Mouse (Mus musculus): ENCODE measurements around the gene Cnga4. TPM values are rescaled to one million over a fixed set of nuclear protein-coding genes. Genes with fewer than 3 reads are reported as not detected.

The Cnga4 gene
- total and polyA plus RNA-seq, 3 experiments, result not detected

- Histone ChIP-seq H3K9me3 (replicated peaks; ENCODE audit: low read length) (no peaks in the 10 kb centered on the region), H3K4me3 (replicated peaks in 1 of 3; ENCODE audit: low read depth in 2 of 3, low read length in 2 of 3, poor library complexity in 1 of 3) (no peak overlapping the region), H3K27ac (ENCODE audit: insufficient read depth, low read depth) (no peak overlapping the region), H3K4me2 (ENCODE audit: insufficient read depth, low read depth, poor library complexity, severe bottlenecking) (no peak overlapping the region), H3K9ac (ENCODE audit: insufficient read depth, low read depth) (no peak overlapping the region), H3K79me2 (replicated peaks; ENCODE audit: control insufficient read depth, extremely low read depth, insufficient read depth, poor library complexity, severe bottlenecking) (no peaks in the 10 kb centered on the region), H3K4me1 (ENCODE audit: control insufficient read depth in 1 of 2, insufficient read depth in 2 of 2) (no peaks in the 10 kb centered on the region), H3K36me3 (replicated peaks in 1 of 2; ENCODE audit: control insufficient read depth in 1 of 2, insufficient read depth in 1 of 2, low read length in 1 of 2) (peaks cover 22 to 38% of the 10 kb centered on the region in 2 experiments), H3K27me3 (replicated peaks) (no peaks in the 10 kb centered on the region)
- no peak for DNase-seq (ENCODE audit: extremely low read depth)
- dilution Hi-C loops (cut with MboI; ENCODE audit: extremely low pct_ligation_motif_present, extremely low pct_unique_long_range_greater_than_20kb, low sequenced_read_pairs) (no loop called here), in situ Hi-C loops (cut with MboI; ENCODE audit: low pct_ligation_motif_present, low pct_unique_long_range_greater_than_20kb, low sequenced_read_pairs) (no loop called here)
- TF ChIP-seq TBP (conservative IDR thresholded peaks at IDR 0.05; ENCODE audit: low read depth, low read length) (no peak), CHD2 (IDR thresholded peaks at IDR 0.05; ENCODE audit: low read length) (no peak), NELFE (IDR thresholded peaks at IDR 0.05; ENCODE audit: low read depth, low read length) (no peak), ZNF384 (IDR thresholded peaks at IDR 0.05; ENCODE audit: low read depth, low read length) (no peak), JUND (conservative IDR thresholded peaks at IDR 0.05; ENCODE audit: low read depth, low read length) (no peak), IRF4 (IDR thresholded peaks at IDR 0.05; ENCODE audit: low read depth, low read length) (no peak), GABPA (IDR thresholded peaks at IDR 0.05; ENCODE audit: insufficient replicate concordance, low read depth, low read length) (no peak), ZKSCAN1 (IDR thresholded peaks at IDR 0.05; ENCODE audit: borderline replicate concordance, low read depth, low read length) (no peak), BHLHE40 (IDR thresholded peaks at IDR 0.05; ENCODE audit: low read depth, low read length) (no peak), CHD1 (IDR thresholded peaks at IDR 0.05; ENCODE audit: low read depth, low read length) (no peak), POLR2A (IDR thresholded peaks at IDR 0.05; ENCODE audit: low read depth, low read length) (no peak), TCF12 (IDR thresholded peaks at IDR 0.05; ENCODE audit: low read depth, low read length) (no peak)
Measured at GRCm38 (mm10) chr7:105390236-105390635, 14.1 kb upstream of the Cnga4 start.

DNA sequence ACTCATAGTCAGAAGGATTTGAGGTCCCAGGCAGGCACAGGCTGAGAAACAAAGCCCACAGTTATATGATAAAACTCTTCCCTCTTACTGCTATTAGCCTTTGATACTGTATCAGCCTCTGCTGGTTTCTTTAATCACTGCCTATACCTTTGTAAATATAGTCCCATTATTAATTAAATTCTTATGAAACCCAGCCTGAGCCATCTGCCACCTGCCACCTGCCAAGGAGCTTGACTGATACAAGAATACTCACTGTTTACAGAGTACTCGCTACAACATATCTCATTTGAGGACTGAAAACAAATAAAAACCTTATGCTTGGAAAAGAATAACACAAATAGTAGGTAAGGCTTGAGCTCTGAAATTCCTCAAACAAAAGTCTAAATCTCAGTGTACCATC, 9.8 kb upstream of the Cnga4 start:
- dilution Hi-C loops (cut with MboI; ENCODE audit: extremely low pct_ligation_motif_present, extremely low pct_unique_long_range_greater_than_20kb, low sequenced_read_pairs), result no loop called here
- Histone ChIP-seq H3K27me3 (replicated peaks) (no peaks in the 10 kb centered on the region), H3K4me3 (replicated peaks in 1 of 3; ENCODE audit: low read depth in 2 of 3, low read length in 2 of 3, poor library complexity in 1 of 3) (no peak overlapping the region), H3K27ac (ENCODE audit: insufficient read depth, low read depth) (no peak overlapping the region), H3K79me2 (replicated peaks; ENCODE audit: control insufficient read depth, extremely low read depth, insufficient read depth, poor library complexity, severe bottlenecking) (0 out of 2 replicates have a peak, but pooled peaks cover 2% of the 10 kb centered on the region), H3K9ac (ENCODE audit: insufficient read depth, low read depth) (no peak overlapping the region), H3K4me1 (ENCODE audit: control insufficient read depth in 1 of 2, insufficient read depth in 2 of 2) (peaks cover 0 to 35% of the 10 kb centered on the region in 2 experiments; a peak in 2 of 4 replicates), H3K36me3 (replicated peaks in 1 of 2; ENCODE audit: control insufficient read depth in 1 of 2, insufficient read depth in 1 of 2, low read length in 1 of 2) (peaks cover 5% of the 10 kb centered on the region in 2 experiments), H3K4me2 (ENCODE audit: insufficient read depth, low read depth, poor library complexity, severe bottlenecking) (no peak overlapping the region), H3K9me3 (replicated peaks; ENCODE audit: low read length) (no peaks in the 10 kb centered on the region)
- DNase-seq (ENCODE audit: extremely low read depth), result no peak
- TF ChIP-seq CHD1 (IDR thresholded peaks at IDR 0.05; ENCODE audit: low read depth, low read length) (no peak), MAZ (IDR thresholded peaks at IDR 0.05; ENCODE audit: low read depth, low read length) (no peak), CHD2 (IDR thresholded peaks at IDR 0.05; ENCODE audit: low read length) (no peak), EP300 (IDR thresholded peaks at IDR 0.05; ENCODE audit: low read length) (no peak), ETS1 (conservative IDR thresholded peaks at IDR 0.05; ENCODE audit: low read depth, low read length) (no peak), USF2 (conservative IDR thresholded peaks at IDR 0.05; ENCODE audit: low read depth, low read length) (no peak)
- in situ Hi-C loops (cut with MboI; ENCODE audit: low pct_ligation_motif_present, low pct_unique_long_range_greater_than_20kb, low sequenced_read_pairs), result no loop called here

Data from CH12.LX (cell line).